Mouse (Mus musculus): Measurements from ENCODE around the gene Srf.
"Not testable (repeated sequence)": the region's sequence is repeated elsewhere in the genome, so short reads cannot be mapped to it uniquely, and the experiment has no call there.

Gene Srf

DNA sequence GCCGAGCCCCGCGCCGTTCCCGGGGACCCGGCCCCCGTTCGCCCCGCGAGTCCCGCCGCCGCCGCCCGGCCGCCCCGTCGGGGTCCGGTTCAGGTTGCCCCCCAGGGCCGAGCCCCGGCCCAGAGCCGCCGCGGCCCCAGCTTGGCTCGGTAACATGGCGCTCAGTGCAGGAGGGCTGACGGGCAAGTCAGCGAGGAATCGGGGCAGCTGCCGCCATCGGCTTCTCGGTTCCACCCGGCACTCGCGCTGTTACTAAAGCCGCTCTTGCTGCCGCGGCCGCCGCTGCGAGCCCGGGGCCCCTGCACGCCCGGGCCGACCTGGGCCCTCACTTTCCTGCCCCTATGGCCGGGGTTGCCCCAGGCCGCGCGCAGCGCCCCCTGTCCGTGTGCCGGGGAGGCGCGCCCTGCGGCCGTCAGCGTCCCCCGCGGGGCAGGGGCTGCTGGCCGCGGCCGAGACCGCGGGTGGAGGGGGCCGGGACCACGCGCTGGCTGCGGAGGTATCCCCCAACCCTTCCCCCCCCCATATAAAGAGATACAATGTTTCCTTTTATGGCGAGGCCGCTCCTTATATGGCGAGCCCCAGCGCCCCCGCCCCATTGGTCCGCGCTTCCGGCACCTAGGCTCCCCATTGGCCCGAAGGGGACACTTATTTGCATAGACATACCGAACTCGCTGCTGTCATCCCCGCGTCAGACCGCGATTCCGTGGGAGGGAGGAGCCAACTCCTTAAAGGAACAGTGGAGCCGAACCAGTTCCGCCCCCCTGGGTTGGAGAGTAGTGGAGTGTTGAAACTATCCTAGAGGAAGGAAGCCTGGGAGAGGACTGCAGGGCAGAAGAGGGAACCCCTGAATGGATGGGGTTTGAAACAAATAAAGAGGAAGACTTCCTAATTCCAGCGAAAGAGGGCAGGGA is at the start of gene Srf:
Srf (minus strand) TSS at position 503 of the 911 bp plus-strand sequence.
- DNase-seq (ENCODE audit: low spot score), result peak; percentile 99

DNA sequence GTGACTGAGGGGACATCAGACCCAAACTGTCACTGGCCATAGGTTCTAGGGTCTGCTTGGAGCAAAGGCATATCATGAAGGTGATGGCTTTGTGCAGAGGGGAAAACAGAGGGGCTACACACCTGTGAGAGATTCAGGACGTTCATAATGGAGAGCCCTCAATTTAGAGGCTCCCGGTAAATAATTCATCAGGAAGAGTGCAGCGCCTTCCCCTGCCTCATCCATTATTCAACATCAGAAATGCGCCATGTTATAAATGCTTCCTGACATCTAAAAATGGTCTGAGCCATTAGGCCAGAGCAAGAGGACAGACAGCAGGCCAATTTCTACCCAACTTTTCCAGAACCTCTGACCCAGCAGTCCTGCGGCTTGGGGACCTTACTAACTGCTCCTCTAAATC is 49.2 kb upstream of the Srf start:
- no peak for DNase-seq (ENCODE audit: low spot score)

DNA sequence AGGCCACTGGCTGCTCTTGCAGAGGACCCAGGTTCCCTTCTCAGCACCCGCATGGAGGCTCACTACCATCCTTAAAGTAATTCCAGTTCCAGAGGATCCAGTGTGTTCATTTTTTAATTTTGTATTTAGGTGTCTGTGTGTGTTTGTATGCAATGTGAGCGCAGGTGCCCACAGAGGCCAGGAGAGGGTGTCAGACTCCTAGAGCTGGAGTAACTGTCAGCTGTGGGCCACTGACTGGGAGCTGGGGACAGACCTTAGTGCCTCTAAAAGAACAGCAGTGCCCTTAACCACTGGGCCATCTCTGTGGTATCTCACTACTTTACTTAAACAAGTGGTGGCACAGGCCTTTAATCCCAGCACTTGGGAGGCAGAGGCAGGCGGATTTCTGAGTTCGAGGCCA is 47.3 kb upstream of the Srf start:
- no peak for DNase-seq (ENCODE audit: low spot score)

DNA sequence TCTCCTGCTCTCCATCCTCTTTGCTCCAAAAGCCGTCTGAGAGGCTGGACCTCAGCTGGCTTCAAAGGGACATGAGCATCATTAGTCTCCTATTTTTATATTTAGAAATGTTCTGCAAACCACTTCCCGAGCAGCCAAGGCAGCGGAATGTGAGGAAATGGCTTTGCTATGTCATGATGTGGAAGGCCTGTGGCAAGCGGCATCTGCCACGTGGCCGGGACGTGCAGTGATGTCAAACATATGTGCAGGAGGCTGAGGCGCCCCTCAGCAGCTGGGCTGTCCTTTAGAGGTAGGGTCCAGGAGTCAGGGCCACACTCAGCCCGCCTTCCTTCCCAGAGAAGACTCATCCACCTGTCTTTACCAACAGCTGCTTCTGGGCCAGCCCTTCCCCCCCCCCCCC is 46.2 kb upstream of the Srf start:
- DNase-seq (ENCODE audit: low spot score), result no peak

DNA sequence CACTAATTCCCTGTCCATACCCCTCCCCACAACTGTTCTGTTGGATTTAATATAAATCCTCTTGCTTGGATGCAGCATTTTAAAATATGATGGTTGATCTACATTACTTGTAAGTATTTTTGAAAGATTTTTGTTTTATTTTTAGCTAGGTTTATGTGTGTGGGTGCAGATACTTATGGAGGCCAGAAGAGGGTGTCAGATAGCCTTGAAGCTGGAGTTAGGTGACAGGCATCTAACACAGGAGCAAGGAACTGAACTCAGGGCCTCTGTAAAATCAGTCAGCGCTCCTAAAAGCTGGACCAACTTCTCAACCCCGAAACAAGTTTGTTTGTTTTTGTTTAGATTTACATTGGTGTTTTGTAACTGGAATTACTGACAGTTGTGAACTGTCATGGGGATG is 44.6 kb upstream of the Srf start:
- no peak for DNase-seq (ENCODE audit: low spot score)

DNA sequence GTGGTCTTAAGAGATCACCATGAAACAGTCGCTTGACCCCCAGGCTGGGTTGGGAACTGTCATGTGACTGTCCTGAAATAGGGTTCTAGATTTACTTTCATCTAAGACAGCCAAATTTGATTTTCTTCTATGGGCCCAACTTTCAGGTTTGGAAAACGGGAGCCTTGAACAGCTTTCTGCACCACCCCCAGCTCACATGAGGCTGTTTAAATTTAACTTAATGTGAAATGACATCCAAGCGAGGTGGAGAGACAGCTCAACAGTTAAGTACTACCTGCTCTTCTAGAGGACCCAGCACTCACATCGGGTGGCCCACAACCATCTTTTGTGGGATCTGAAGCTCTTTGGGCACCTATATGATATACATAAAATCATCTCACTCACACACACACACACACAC is 43.0 kb upstream of the Srf start:
- DNase-seq (ENCODE audit: low spot score), result no peak

DNA sequence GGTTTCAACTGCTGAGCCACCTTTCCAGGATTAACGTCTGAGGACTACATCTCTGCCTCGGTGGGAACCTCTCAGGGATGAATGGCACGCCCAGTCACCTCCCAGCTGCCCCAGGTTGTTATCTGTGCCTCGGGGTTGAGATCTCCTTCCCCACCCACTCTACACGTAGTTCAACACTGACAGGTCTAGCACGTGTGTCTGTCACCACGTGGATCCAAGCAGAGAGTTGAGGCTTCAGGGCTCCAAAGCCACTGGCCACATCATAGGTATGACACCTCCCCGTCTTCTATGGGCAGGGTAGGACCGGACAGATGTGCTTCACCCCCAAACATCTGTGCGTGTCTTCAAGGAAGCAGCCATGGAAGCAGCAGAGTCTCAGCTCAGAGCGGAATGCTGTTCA is 42.0 kb upstream of the Srf start:
- DNase-seq (ENCODE audit: low spot score), result no peak

DNA sequence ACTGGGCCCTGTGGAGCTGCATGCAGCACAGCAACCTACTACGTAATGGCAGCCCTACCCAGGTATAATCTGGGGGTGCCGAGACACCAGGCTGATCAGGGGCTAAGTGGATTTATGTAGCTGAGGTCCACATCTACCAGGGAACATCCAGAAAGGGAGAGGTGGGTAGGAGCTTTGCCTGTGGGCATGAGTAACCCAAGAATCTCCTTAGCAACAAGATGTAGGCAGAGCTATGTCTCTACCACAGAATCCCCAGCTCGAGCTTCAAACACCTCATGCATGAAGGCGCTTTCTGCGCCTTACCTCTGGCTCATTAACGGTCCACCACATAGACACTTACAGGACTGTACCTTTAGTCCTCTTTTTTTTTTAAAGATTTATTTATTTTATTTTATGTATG is 39.4 kb upstream of the Srf start:
- no peak for DNase-seq (ENCODE audit: low spot score)

DNA sequence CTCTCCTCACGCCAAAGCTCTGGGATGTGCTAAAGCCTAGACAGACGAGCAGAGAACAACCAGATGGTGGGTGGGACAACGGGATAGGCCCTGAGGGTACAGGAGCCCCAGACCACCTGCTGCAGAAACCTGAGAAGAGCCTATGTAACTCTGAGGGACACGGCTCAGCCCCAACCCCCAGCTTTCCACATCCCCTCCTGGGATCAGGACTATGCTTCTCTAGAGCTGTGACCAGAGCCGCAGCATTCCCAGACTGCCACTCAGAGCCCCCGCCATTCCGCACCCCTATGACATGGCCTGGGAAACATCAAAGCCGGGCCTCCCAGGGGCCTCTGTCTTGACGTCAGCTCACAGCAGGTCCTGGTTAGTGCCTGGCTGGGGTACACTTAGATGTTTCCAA is 38.6 kb upstream of the Srf start:
- DNase-seq (ENCODE audit: low spot score), result no peak

DNA sequence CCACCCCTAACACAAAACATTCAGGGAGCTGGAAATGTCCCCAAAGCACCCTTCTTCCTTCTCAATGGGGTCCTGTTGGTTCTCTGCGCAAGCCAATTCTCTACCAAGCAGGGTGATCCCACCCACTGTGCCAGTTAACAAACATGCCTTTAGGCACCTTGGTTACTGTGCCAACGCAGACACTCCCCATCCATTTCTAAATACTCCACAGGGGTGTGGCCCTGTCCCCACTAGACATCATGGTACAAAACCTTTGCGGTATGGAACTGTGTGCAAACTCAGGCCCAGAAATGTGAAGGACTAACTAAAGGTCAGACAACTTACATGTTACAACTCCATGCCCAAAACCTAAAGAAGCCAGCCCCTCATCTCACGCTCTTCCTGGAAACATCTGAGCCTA is 37.1 kb upstream of the Srf start:
- no peak for DNase-seq (ENCODE audit: low spot score)

DNA sequence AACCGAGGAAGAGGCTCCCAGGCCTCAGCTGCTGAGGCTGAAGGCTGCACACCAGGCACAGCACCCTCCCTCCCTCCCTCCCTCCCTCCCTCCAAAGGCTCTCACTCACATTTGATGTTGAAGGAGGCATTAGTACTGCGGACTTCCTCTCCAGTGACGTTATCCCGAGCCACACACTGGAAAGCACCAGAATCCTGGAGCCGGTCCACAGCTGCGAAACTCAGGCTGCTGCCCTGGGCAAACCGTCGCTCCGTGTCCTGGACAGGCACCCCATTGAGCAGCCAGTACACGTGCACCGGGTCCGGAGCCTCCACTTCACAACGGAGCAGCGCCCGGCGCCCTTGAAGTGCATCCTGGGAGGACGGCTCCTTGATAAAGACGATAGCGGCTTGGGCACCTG is 35.4 kb upstream of the Srf start:
- DNase-seq (ENCODE audit: low spot score), result no peak

DNA sequence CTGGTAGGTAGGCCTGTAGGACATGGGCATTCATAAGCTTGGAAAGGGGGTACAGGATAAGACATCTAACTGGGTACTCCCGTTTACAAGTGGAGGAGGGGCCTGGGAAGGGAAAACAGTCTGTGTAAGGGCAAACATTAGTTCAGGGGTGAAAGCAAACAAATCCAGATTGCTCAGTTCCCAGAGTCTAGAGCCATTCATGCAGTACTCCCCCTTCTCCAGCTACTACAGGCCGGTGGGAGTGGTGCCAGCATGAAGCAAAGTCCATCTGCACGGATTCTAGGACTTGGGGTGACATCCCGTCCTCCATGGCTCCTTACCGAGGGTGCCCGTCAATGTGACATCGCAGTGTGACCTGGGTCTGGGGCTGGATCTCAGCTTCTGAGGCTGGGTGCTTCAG is 34.5 kb upstream of the Srf start:
- no peak for DNase-seq (ENCODE audit: low spot score)

DNA sequence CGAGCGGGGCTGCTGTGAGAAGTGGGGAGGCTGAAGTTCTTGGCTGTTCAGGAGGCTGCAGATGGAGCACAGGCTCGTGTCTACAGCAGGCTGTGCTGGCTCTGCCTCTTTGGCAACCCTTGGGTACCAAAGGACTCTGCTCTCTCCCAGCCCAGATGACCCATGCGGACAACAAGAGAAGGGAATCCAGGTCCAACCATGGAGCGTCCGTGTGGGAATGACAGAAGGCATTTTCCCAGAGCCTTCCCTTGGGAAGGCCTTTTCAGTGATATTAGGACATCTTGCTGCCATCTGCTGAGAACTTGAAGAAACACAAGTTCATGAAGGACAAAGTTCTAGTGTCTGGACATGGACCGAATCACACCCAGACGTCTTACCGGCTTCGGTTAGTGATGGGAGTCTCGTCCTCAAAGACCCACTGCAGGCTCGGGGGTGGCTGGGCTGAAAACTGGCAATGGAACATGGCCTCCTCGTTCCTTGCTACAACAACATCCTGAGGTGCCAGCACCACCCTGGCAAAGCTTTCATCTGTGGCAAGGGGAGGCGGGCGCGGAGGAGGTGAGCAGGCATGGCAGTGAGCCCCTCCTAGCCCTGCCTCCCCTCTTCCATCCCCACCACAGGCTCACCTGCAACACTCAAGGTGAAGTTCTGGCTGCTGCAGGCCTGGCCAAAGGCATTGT is 33.8 kb upstream of the Srf start:
- DNase-seq (ENCODE audit: low spot score), result no peak

DNA sequence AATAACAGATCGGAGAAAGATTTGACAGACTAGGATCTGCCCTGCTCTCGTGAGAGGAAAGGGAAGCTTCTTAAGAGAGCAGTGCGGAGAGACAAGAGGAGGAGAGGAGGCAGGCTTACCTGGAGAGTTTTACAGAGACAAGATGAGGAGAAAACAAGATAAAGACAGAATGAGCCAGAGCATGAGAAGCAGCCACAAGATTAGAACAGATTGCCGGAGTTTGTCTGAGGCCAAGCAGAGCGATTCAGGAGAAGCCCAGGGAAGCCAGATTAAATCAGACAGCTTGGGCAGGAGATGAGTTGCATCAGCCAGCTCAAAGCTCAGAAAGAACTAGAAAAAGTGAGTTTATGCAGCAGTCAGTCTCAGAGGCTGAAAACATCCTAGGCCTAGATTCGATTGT is 32.9 kb upstream of the Srf start:
- no peak for DNase-seq (ENCODE audit: low spot score)

DNA sequence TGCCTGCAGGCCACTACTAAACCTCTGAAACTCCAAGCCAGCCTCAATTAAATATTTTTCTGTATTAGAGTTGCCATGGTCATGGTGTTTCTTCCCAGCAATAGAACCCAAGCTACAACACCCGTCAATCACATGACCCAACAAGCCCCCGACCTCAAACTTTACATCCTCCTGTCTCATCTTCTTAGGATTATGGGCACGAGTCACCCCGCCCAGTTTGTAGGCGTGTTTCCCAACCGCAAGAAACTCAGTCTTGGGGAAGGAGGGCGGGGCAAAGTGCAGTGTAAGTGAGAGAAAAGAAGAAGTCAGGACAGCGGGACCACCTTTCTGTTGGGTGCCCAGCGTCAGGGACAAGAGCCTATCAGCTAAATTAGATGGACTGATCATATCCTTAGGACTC is 32.2 kb upstream of the Srf start:
- no peak for DNase-seq (ENCODE audit: low spot score)

DNA sequence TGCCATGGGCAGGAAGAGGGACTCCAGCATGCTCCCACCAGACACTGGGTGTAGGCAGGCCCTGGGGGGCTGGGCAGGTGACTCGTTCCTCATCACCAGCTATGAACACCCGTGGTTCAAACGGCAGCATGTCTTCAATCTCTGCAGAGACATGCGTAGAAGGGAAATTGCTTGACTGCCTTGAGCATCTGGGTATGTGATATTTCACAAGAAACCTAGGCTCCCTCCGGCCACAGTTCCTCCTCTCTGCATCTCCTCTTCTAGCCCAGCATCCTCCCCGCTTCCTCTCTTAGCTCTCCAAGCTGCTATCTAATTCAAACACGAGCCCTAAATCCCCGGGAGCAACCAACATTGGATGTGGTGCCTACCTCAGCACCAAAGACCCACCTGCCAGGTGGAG is 30.4 kb upstream of the Srf start:
- no peak for DNase-seq (ENCODE audit: low spot score)

DNA sequence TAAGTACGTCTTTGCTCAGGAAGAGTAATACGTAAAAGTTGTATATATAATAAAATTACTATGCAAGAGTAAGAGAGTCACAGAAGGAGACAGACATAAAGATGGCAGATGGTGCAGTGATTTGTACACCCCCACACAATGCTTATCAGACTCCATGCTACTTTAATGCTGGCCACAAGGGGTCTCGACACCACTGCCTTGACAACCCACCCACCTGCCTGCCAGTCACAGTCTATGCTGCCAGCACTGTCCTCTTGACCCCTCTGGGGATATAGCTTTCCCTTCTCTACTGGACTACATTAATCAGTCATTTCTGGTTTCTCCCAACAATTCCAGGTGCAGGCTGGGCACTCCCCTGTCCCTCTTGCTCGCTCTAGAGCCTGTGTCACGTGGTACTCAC is 22.7 kb upstream of the Srf start:
- no peak for DNase-seq (ENCODE audit: low spot score)

DNA sequence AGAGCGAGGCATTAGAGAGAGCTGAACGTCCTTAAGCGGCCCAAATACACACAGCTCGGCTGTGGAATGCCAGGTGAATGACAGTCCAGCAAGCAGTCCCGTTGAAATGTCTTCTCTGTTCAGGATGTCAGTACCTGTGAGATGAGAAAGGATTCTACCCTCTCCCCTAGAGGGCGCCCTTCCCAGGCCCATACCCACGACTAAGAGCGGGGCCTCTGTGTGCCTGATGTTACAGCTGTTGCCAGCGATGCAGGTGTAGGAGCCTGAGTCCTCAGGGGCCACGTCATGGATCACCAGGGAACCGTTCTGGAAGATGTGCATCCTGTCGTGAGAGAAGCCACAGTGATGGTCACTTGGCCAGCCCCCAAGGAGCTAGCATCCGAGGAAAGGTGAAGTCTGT is 20.1 kb upstream of the Srf start:
- no peak for DNase-seq (ENCODE audit: low spot score)

DNA sequence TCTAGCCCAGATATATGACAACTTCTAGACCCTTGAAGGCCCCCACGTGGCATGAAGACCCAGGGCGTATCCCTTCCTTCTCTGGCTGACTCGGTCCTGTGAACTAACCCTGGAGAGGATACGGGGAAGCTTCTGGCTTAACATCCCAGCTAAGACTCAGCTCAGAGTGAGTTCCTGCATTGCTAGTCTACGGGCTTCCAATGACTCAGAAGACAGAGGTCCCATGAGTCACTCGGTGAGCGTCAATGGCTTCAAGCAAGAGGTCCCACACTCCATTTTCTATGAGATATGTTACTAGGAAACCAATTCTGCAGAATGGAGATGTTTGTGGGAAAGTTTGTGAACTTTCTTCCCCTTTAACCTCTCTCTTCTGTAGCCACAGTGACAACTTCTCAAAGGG is 18.6 kb upstream of the Srf start:
- DNase-seq (ENCODE audit: low spot score), result no peak

DNA sequence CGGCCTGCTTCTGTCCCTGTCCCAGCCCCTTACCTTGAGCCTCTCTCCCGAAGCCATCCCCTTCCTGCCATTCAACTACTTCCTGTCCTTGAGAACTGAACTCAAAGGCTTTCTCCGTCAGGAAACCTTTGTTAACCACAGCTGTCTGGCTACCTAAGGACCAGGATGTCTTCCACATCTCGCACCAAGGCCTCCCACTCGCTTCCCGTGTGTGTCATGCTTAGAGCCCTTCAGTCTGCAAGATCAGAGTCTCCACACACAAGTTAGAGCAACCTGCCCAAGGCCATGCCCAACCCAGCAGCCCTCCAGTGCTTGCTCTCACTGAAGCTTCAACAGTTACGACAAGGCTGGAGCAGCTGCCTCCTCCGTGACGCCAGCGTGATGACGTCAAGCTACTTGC is 15.0 kb upstream of the Srf start:
- no peak for DNase-seq (ENCODE audit: low spot score)

DNA sequence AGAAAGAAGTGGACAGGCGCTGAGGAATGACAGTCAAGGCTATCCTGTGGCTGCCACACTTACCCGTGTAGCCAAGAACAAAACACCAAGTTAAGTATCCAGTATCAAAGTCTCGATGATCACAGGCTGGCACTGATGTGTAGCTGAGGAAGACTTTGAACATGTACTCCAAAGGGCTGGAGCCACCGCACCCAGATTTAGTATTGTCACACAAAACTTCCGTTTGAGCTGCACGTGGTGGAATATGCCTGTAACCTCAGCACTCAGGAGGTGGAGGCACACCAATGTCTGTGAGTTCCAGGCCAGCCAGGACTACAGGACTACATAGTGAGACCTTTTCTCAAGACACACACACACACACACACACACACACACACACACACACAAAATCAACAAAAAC is 3.2 kb upstream of the Srf start:
- DNase-seq (ENCODE audit: low spot score), result no peak

DNA sequence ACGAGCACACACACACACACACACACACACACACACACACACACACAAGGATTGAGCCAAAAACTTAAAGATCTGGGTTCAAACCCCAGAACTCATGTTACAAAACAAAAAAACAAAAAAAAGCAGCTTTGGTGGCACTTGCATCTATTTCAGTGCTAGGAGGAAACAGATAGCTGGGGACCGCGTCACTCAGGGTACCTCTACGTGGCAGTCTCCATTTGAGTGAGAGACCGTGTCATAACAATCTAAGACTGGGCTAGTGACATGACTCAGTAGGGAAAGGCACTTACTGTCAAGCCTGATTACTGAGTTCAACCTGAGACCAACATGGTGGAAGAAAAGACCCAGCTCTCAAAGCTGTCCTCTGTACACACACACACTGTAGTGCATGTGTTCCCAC is 2.2 kb upstream of the Srf start:
- DNase-seq (ENCODE audit: low spot score), result no peak

DNA sequence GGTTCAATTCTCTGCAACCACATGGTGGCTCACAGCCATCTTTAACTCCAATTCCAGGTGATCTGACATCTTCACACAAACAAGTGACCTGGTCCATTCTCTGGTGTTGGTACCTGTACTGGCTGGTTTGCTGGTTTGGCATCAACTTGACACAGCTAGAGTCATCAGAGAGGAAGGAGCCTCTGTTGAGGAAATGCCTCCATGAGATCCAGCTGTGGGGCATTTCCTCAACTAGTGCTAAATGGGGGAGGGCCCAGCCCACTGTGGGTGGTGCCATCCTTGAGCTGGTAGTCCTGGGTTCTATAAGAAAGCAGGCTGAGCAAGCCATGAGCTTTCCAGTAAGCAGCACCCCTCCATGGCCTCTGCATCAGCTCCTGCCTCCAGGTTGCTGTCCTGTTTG is 1.3 kb upstream of the Srf start:
- not testable (repeated sequence) for DNase-seq (ENCODE audit: low spot score)

DNA sequence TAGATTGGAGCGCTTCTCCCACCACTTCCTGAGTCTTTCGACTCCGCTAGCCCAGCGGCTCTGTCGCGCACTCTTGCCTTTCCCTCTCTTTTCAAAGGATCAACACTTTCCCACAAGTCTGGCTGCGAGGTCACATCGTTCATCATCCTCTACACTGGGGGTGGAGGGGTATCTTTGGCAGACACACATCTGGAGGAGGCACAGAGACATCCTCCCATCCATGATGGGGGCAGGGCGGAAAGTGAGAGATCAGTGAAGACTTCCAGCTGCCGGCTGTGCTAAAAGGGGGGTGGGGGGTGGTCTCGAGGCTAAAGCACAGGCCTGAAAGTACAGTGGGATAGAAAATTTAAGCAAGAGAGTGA is 590 bp upstream of the Srf start:
- DNase-seq (ENCODE audit: low spot score), result no peak

Measured in layer of hippocampus, adult 11-12 months (tissue).